Mouse (Mus musculus) mature B cell (primary cell): Measurements from ENCODE around the gene Vmn2r112.
"Not testable (repeated sequence)": the region's sequence is repeated elsewhere in the genome, so short reads cannot be mapped to it uniquely, and the experiment has no call there.

ENCODE experiments used
- in situ Hi-C: fragments of 300-500 bp; cut with MboI; formaldehyde crosslinking; loops from 2 replicates; pipeline ENCODE4 v1.14.3; 2019

Gene Vmn2r112

DNA sequence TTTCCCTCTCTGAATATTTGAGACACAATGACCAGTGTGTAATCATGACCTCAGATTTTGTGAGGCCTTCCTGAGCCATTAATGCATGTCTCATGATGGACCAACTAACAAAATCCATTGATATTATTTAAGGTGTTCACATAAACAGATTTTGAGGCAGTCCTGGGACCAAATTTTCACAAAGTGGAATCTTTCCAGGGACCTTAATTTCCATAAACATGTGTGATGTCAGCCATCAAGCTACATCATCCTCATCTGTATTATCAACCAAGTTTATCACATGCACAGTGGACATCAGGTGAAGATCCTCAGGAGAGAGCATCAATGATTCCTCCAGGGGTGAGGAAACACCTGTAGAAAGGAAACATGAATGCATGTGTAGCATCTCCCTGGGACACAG lies at the start of gene Vmn2r112:
Gene Vmn2r112, plus strand, starts transcription at position 301 of the 400 bp plus-strand sequence.
- in situ Hi-C loops, result not testable (repeated sequence)

DNA sequence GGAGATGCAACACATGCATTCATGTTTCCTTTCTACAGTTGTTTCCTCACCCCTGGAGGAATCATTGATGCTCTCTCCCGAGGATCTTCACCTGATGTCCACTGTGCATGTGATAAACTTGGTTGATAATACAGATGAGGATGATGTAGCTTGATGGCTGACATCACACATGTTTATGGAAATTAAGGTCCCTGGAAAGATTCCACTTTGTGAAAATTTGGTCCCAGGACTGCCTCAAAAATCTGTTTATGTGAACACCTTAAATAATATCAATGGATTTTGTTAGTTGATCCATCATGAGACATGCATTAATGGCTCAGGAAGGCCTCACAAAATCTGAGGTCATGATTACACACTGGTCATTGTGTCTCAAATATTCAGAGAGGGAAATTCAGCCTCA lies 27.4 kb upstream of the Vmn2r112 start, which contains the start of gene Vmn2r111:
Gene Vmn2r111, minus strand, starts transcription at position 101 of the 400 bp plus-strand sequence.
- in situ Hi-C loops, result not testable (repeated sequence)

- in situ Hi-C loops, result no loop called here
These were observed 29.9 kb downstream of the Vmn2r112 start for GRCm38 (mm10) chr17:22630646-22631045.
